Mouse (Mus musculus) myocyte (in vitro differentiated cells): Measurements from ENCODE around the gene Ccdc33.

Experiments
- E2F4 ChIP-seq: IDR thresholded peaks from one replicate; pipeline ENCODE4 v1.6.1; 2011; ENCODE audit warnings: mild to moderate bottlenecking, control low read depth, moderate library complexity; ENCODE audit not compliant: insufficient read depth
- MAX ChIP-seq: IDR thresholded peaks from one replicate; pipeline ENCODE4 v1.6.1; 2011; ENCODE audit warnings: low read depth, mild to moderate bottlenecking, control low read depth
- MYOD1 ChIP-seq, 3 experiments: IDR thresholded peaks; one replicate each; pipeline ENCODE4 v1.6.1; 2011; ENCODE audit warnings: control low read depth in 2 of 3, low read depth in 2 of 3, mild to moderate bottlenecking in 2 of 3, moderate library complexity in 1 of 3; ENCODE audit not compliant: insufficient read length in 2 of 3, control insufficient read depth in 1 of 3
- MYOG ChIP-seq, 3 experiments: IDR thresholded peaks; one replicate each; pipeline ENCODE4 v1.6.1; 2011; ENCODE audit warnings: control low read depth in 2 of 3, low read depth in 2 of 3, mild to moderate bottlenecking in 2 of 3; ENCODE audit not compliant: insufficient read length in 2 of 3, control insufficient read depth in 1 of 3, insufficient read depth in 1 of 3
- POLR2A ChIP-seq: IDR thresholded peaks from one replicate; pipeline ENCODE4 v1.6.1; 2011; ENCODE audit warnings: low read depth, mild to moderate bottlenecking, control low read depth, moderate library complexity; ENCODE audit not compliant: insufficient read length
- POLR2AphosphoS2 ChIP-seq: IDR thresholded peaks from one replicate; pipeline ENCODE4 v1.6.1; 2011; ENCODE audit warnings: low read depth, control low read depth; ENCODE audit not compliant: insufficient read length
- SRF ChIP-seq: IDR thresholded peaks from one replicate; pipeline ENCODE4 v1.6.1; 2011; ENCODE audit warnings: low read depth; ENCODE audit not compliant: control insufficient read depth, insufficient read length
- TCF3 ChIP-seq: IDR thresholded peaks from one replicate; pipeline ENCODE4 v1.6.1; 2011; ENCODE audit warnings: low read depth, control low read depth; ENCODE audit not compliant: insufficient read length
- USF1 ChIP-seq: IDR thresholded peaks from one replicate; pipeline ENCODE4 v1.6.1; 2011; ENCODE audit warnings: low read depth, mild to moderate bottlenecking, control low read depth, moderate library complexity

DNA sequence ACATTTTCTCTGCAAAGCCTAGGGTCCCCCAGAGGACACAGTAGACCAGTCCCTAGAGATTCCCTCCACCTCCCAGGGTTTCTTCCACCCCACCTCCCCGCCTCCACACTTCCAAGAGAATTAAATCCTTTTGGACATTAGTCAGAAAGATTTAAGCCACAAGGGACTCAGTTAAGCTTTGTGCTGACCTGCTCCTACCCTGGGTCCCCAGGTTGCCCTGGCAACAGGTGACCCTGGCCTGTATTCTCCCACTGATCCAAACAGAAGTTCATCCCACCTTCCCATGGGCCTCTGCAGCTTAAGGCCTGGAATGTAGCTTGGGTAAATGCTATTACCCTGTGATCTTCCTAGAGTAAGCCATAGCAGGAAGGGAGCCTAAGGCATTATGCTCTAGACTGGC is 26.0 kb upstream of the Ccdc33 start:
- TF ChIP-seq POLR2A (no peak), MAX (no peak), USF1 (no peak), E2F4 (no peak), MYOG (IDR thresholded peaks at IDR 0.05; ENCODE audit: control insufficient read depth in 1 of 3, insufficient read depth in 1 of 3, insufficient read length in 2 of 3, low read depth in 2 of 3) (no peak), POLR2AphosphoS2 (no peak), TCF3 (no peak), MYOD1 (IDR thresholded peaks at IDR 0.05; ENCODE audit: control insufficient read depth in 1 of 3, insufficient read length in 2 of 3, low read depth in 2 of 3) (no peak), SRF (no peak)
